Mouse (Mus musculus): ENCODE measurements at regions not wholly inside any gene's neighbourhood (a gene's known extent, or its start where the extent isn't known, plus 50 kb on each side); places are given as distances from the start of the nearest gene placed in this dataset.

DNA sequence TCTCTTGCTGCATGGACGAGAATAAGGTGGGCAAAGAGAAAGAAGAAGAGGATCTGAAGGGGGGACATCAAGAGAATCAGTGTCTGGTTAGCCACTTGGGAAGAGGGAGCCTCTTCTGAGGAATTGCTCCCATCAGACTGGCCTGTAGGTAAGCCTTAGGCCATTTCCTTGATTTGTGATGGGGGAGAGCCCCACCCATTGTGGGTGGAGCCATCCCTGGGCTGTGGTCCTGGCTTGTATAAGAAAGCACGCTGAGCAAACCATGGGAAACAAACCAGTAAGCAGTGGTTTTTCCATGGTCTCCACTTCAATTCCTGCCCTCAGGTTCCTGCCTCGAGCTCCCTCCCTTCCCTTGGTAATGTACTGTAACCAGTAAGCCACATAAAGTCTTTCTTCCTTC is 57.7 kb upstream of the Sez6l start:
- Histone ChIP-seq H3K4me1 (ENCODE audit: control insufficient read depth, insufficient read depth, low read depth, low read length) (no peaks in the 10 kb centered on the region), H3K4me3 (ENCODE audit: low read length) (no peak overlapping the region), H3K36me3 (ENCODE audit: control insufficient read depth, insufficient read depth, low read length) (no peaks in the 10 kb centered on the region), H3K4me2 (ENCODE audit: low read length) (no peak overlapping the region), H3K9me3 (ENCODE audit: control insufficient read depth, low read length) (no peaks in the 10 kb centered on the region), H3K9ac (ENCODE audit: low read depth, low read length) (no peak overlapping the region), H3K27ac (ENCODE audit: low read depth, low read length) (no peak overlapping the region), H3K27me3 (replicated peaks; ENCODE audit: control insufficient read depth, insufficient read depth, low read length) (no peaks in the 10 kb centered on the region)
- 85% methylated on average over 3 of the region's 3 CpGs for WGBS
- ATAC-seq: no peak

GRCm38 (mm10) chr5:112631766-112632165 is 54.8 kb upstream of the Sez6l start:
- H3K36me3 ChIP-seq (ENCODE audit: control insufficient read depth, insufficient read depth, low read length): no peaks in the 10 kb centered on the region
- no peak overlapping the region for H3K4me3 ChIP-seq (ENCODE audit: low read length)
- no peak for ATAC-seq
- no peak overlapping the region for H3K9ac ChIP-seq (ENCODE audit: low read depth, low read length)
- H3K9me3 ChIP-seq (ENCODE audit: control insufficient read depth, low read length): no peaks in the 10 kb centered on the region
- no peak overlapping the region for H3K27ac ChIP-seq (ENCODE audit: low read depth, low read length)
- H3K27me3 ChIP-seq (replicated peaks; ENCODE audit: control insufficient read depth, insufficient read depth, low read length): no peaks in the 10 kb centered on the region
- H3K4me2 ChIP-seq (ENCODE audit: low read length): no peak overlapping the region
- 0 out of 2 replicates have a peak, but pooled peaks cover 5% of the 10 kb centered on the region for H3K4me1 ChIP-seq (ENCODE audit: control insufficient read depth, insufficient read depth, low read depth, low read length)
- 22% methylated on average over 7 of the region's 7 CpGs for WGBS

- H3K4me1 ChIP-seq (ENCODE audit: control insufficient read depth, insufficient read depth, low read depth, low read length): peaks cover 10% of the 10 kb centered on the region
- H3K4me3 ChIP-seq (ENCODE audit: low read length): no peak overlapping the region
- H3K27ac ChIP-seq (ENCODE audit: low read depth, low read length): no peak overlapping the region
- H3K36me3 ChIP-seq (ENCODE audit: control insufficient read depth, insufficient read depth, low read length): no peaks in the 10 kb centered on the region
- WGBS: 68% methylated on average over 2 of the region's 2 CpGs
- H3K9me3 ChIP-seq (ENCODE audit: control insufficient read depth, low read length): no peaks in the 10 kb centered on the region
- H3K27me3 ChIP-seq (replicated peaks; ENCODE audit: control insufficient read depth, insufficient read depth, low read length): no peaks in the 10 kb centered on the region
- H3K9ac ChIP-seq (ENCODE audit: low read depth, low read length): no peak overlapping the region
- no peak overlapping the region for H3K4me2 ChIP-seq (ENCODE audit: low read length)
- no peak for ATAC-seq
Observed at GRCm38 (mm10) chr5:112629656-112630055, 52.7 kb upstream of the Sez6l start.

DNA sequence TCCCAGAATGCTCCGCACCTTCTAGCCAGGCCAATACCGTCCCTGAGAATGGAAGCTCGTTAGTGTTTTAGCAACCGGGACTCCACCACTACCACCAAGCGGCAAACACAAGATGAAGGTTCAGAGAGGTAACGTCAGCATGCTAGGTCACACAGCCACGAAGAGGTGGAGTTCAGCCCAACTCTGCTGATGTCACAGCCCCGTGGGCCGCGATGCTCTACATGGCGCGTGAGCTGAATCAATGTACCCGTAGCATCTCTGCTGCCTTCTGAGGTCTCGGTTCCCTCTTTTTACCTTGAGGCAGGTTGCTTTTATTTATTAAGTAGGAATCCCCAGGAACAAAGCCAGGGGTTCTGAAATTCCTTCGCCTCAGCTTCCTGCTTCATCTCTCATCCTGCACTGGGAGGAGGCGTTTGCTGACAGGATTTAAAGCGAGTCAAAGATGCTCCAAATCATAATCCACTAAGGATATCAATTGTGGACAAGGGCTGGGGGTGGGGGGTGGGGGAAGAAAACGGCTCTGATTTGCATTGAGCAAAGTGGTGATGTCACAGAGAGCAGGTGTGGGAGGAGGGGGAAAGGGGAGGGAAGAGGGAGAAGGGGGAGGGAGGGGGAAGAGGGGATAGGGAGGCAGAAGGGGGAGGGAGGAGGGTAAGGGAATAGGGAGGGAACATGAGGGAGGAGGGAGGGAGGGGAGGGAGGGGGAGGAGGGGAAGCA is 51.2 kb upstream of the Sez6l start:
- Histone ChIP-seq H3K36me3 (ENCODE audit: control insufficient read depth, insufficient read depth, low read length) (no peaks in the 10 kb centered on the region), H3K9ac (ENCODE audit: low read depth, low read length) (peak overlapping the region; percentile 30; the same call in 1 of the 2 replicates), H3K9me3 (ENCODE audit: control insufficient read depth, low read length) (no peaks in the 10 kb centered on the region), H3K4me1 (ENCODE audit: control insufficient read depth, insufficient read depth, low read depth, low read length) (peaks cover 10% of the 10 kb centered on the region), H3K27me3 (replicated peaks; ENCODE audit: control insufficient read depth, insufficient read depth, low read length) (no peaks in the 10 kb centered on the region), H3K27ac (ENCODE audit: low read depth, low read length) (no peak overlapping the region), H3K4me2 (ENCODE audit: low read length) (no peak overlapping the region), H3K4me3 (ENCODE audit: low read length) (no peak overlapping the region)
- no peak for ATAC-seq
- WGBS: 29% methylated on average over 18 of the region's 18 CpGs

GRCm38 (mm10) chr5:112627305-112627704 is 50.3 kb upstream of the Sez6l start:
- H3K4me2 ChIP-seq (ENCODE audit: low read length): no peak overlapping the region
- H3K27me3 ChIP-seq (replicated peaks; ENCODE audit: control insufficient read depth, insufficient read depth, low read length): no peaks in the 10 kb centered on the region
- ATAC-seq: peak; percentile 28
- no peak overlapping the region for H3K9ac ChIP-seq (ENCODE audit: low read depth, low read length)
- H3K4me3 ChIP-seq (ENCODE audit: low read length): no peak overlapping the region
- peaks cover 10% of the 10 kb centered on the region for H3K4me1 ChIP-seq (ENCODE audit: control insufficient read depth, insufficient read depth, low read depth, low read length)
- no peak overlapping the region for H3K27ac ChIP-seq (ENCODE audit: low read depth, low read length)
- 30% methylated on average over 14 of the region's 14 CpGs for WGBS
- H3K36me3 ChIP-seq (ENCODE audit: control insufficient read depth, insufficient read depth, low read length): no peaks in the 10 kb centered on the region
- no peaks in the 10 kb centered on the region for H3K9me3 ChIP-seq (ENCODE audit: control insufficient read depth, low read length)
